Mouse (Mus musculus) MEL (cell line): Measurements from ENCODE around the gene Acot7. TPM values are rescaled to one million over a fixed set of nuclear protein-coding genes. Genes with fewer than 3 reads are reported as not detected.
A peak's percentile ranks its signal among the peaks of the same experiment; 100 is the strongest.

Experiments used
- DNase-seq: peaks from one replicate; pipeline ENCODE4 v3.0.0; 2011; ENCODE audit warnings: low read depth, low spot score
- H3K27ac ChIP-seq: 2 replicates; pipeline ENCODE4 v1.5.1; 2012; ENCODE audit warnings: low read depth, mild to moderate bottlenecking, control low read depth, low read length, moderate library complexity; ENCODE audit not compliant: control insufficient read depth
- H3K27me3 ChIP-seq, 2 experiments: fragments of 150-350 bp in 1 of 2; sonication (generic) in 1 of 2; 2 replicates each; pipeline ENCODE4 v1.6.1; 2012; ENCODE audit warnings: low read length in 2 of 2, mild to moderate bottlenecking in 2 of 2, improper control_type of control experiment in 1 of 2, moderate library complexity in 1 of 2; ENCODE audit not compliant: insufficient read depth in 2 of 2, control insufficient read depth in 1 of 2
- H3K36me3 ChIP-seq, 2 experiments: 2 replicates each; pipeline ENCODE4 v1.6.1; 2012 to 2014; ENCODE audit warnings: low read length in 2 of 2, improper control_type of control experiment in 1 of 2, inconsistent platforms in 1 of 2, mild to moderate bottlenecking in 1 of 2; ENCODE audit not compliant: insufficient read depth in 2 of 2, control insufficient read depth in 1 of 2
- H3K4me1 ChIP-seq, 2 experiments: fragments of 150-350 bp in 1 of 2; sonication (generic) in 1 of 2; 2 replicates each; pipeline ENCODE4 v1.6.1; 2012; ENCODE audit warnings: low read length in 2 of 2, improper control_type of control experiment in 1 of 2, mild to moderate bottlenecking in 1 of 2; ENCODE audit not compliant: insufficient read depth in 2 of 2, control insufficient read depth in 1 of 2
- H3K4me3 ChIP-seq, 2 experiments: fragments of 150-350 bp in 1 of 2; sonication (generic) in 1 of 2; 2 replicates each; pipeline ENCODE4 v1.5.1; 2012; ENCODE audit warnings: low read depth in 2 of 2, low read length in 2 of 2, mild to moderate bottlenecking in 2 of 2, moderate library complexity in 2 of 2, control low read depth in 1 of 2, improper control_type of control experiment in 1 of 2; ENCODE audit not compliant: control insufficient read depth in 1 of 2, insufficient read depth in 1 of 2
- H3K79me2 ChIP-seq: 2 replicates; pipeline ENCODE4 v1.6.1; 2012; ENCODE audit warnings: mild to moderate bottlenecking, low read length, moderate library complexity; ENCODE audit not compliant: control insufficient read depth, poor library complexity, insufficient read depth
- H3K9ac ChIP-seq: 2 replicates; pipeline ENCODE4 v1.6.1; 2012; ENCODE audit warnings: low read depth, mild to moderate bottlenecking, control low read depth, low read length, moderate library complexity; ENCODE audit not compliant: control insufficient read depth, poor library complexity, severe bottlenecking
- H3K9me3 ChIP-seq: fragments of 150-350 bp; sonication (generic); replicated peaks from 2 replicates; pipeline ENCODE4 v1.6.1; 2012; ENCODE audit warnings: mild to moderate bottlenecking, low read length, improper control_type of control experiment, moderate library complexity; ENCODE audit not compliant: insufficient read depth
- BHLHE40 ChIP-seq: IDR thresholded peaks from 2 replicates; pipeline ENCODE4 v1.6.1; 2012; ENCODE audit warnings: low read depth, mild to moderate bottlenecking, inconsistent platforms, low read length, improper control_type of control experiment, borderline replicate concordance
- CTCF ChIP-seq, 3 experiments: IDR thresholded peaks in 2 of 3; conservative IDR thresholded peaks in 1 of 3; 2 replicates each; pipeline ENCODE4 v1.5.1; 2011 to 2012; ENCODE audit warnings: low read length in 3 of 3, low read depth in 2 of 3, mild to moderate bottlenecking in 2 of 3, improper control_type of control experiment in 1 of 3, inconsistent platforms in 1 of 3, mixed read lengths in 1 of 3, moderate library complexity in 1 of 3; ENCODE audit not compliant: control insufficient read depth in 1 of 3, insufficient read depth in 1 of 3, poor library complexity in 1 of 3, severe bottlenecking in 1 of 3
- E2F4 ChIP-seq: IDR thresholded peaks from 2 replicates; pipeline ENCODE4 v1.6.1; 2011; ENCODE audit warnings: low read depth, low read length, improper control_type of control experiment, borderline replicate concordance
- EP300 ChIP-seq, 2 experiments: IDR thresholded peaks; 2 replicates each; pipeline ENCODE4 v1.6.1; 2011; ENCODE audit warnings: improper control_type of control experiment in 2 of 2, low read length in 2 of 2, low read depth in 1 of 2, mild to moderate bottlenecking in 1 of 2
- ETS1 ChIP-seq: IDR thresholded peaks from 2 replicates; pipeline ENCODE4 v1.6.1; 2012; ENCODE audit warnings: low read depth, mild to moderate bottlenecking, inconsistent platforms, low read length, improper control_type of control experiment, moderate library complexity
- GABPA ChIP-seq: IDR thresholded peaks from 2 replicates; pipeline ENCODE4 v1.6.1; 2012; ENCODE audit warnings: low read depth, mild to moderate bottlenecking, inconsistent platforms, low read length, improper control_type of control experiment, moderate library complexity
- GATA1 ChIP-seq: IDR thresholded peaks from 2 replicates; pipeline ENCODE4 v1.6.1; 2011; ENCODE audit warnings: low read depth, low read length, improper control_type of control experiment
- JUND ChIP-seq: IDR thresholded peaks from 2 replicates; pipeline ENCODE4 v1.6.1; 2011; ENCODE audit warnings: low read depth, mild to moderate bottlenecking, improper control_type of control experiment, low read length
- MAFK ChIP-seq: IDR thresholded peaks from 2 replicates; pipeline ENCODE4 v1.6.1; 2011; ENCODE audit warnings: low read depth, mild to moderate bottlenecking, low read length, improper control_type of control experiment, borderline replicate concordance
- MAX ChIP-seq: IDR thresholded peaks from 2 replicates; pipeline ENCODE4 v1.6.1; 2011; ENCODE audit warnings: low read length, improper control_type of control experiment
- MEF2A ChIP-seq: IDR thresholded peaks from 2 replicates; pipeline ENCODE4 v1.6.1; 2014; ENCODE audit warnings: low read depth, mild to moderate bottlenecking, inconsistent platforms, low read length, improper control_type of control experiment; ENCODE audit not compliant: poor library complexity, insufficient replicate concordance, severe bottlenecking; ENCODE audit errors: extremely low read depth
- MXI1 ChIP-seq: IDR thresholded peaks from 2 replicates; pipeline ENCODE4 v1.6.1; 2011; ENCODE audit warnings: mild to moderate bottlenecking, low read depth, low read length, improper control_type of control experiment
- NELFE ChIP-seq: IDR thresholded peaks from 2 replicates; pipeline ENCODE4 v1.6.1; 2011; ENCODE audit warnings: low read depth, low read length, improper control_type of control experiment
- NRF1 ChIP-seq: IDR thresholded peaks from 2 replicates; pipeline ENCODE4 v1.6.1; 2014; ENCODE audit warnings: low read depth, mild to moderate bottlenecking, inconsistent platforms, low read length, improper control_type of control experiment, moderate library complexity; ENCODE audit not compliant: poor library complexity, insufficient read depth, severe bottlenecking
- POLR2AphosphoS2 ChIP-seq: IDR thresholded peaks from 2 replicates; pipeline ENCODE4 v1.6.1; 2011; ENCODE audit warnings: low read length, improper control_type of control experiment
- RAD21 ChIP-seq: IDR thresholded peaks from 2 replicates; pipeline ENCODE4 v1.6.1; 2011; ENCODE audit warnings: mild to moderate bottlenecking, low read depth, low read length, improper control_type of control experiment
- RCOR1 ChIP-seq: IDR thresholded peaks from 2 replicates; pipeline ENCODE4 v1.6.1; 2012; ENCODE audit warnings: low read depth, mild to moderate bottlenecking, inconsistent platforms, low read length, improper control_type of control experiment
- SMC3 ChIP-seq: IDR thresholded peaks from 2 replicates; pipeline ENCODE4 v1.6.1; 2011; ENCODE audit warnings: low read depth, low read length, improper control_type of control experiment
- TBP ChIP-seq: IDR thresholded peaks from 2 replicates; pipeline ENCODE4 v1.8.0; 2011; ENCODE audit warnings: low read depth, low read length, improper control_type of control experiment
- TCF12 ChIP-seq: IDR thresholded peaks from 2 replicates; pipeline ENCODE4 v1.6.1; 2014; ENCODE audit warnings: low read depth, mild to moderate bottlenecking, inconsistent platforms, low read length, improper control_type of control experiment, moderate library complexity
- UBTF ChIP-seq: IDR thresholded peaks from 2 replicates; pipeline ENCODE4 v1.6.1; 2012; ENCODE audit warnings: low read depth, mild to moderate bottlenecking, inconsistent platforms, low read length, improper control_type of control experiment, moderate library complexity, borderline replicate concordance; ENCODE audit not compliant: insufficient read depth
- ZKSCAN1 ChIP-seq: IDR thresholded peaks from 2 replicates; pipeline ENCODE4 v1.6.1; 2012; ENCODE audit warnings: low read depth, mild to moderate bottlenecking, inconsistent platforms, low read length, improper control_type of control experiment, moderate library complexity
- ZMIZ1 ChIP-seq: IDR thresholded peaks from 2 replicates; pipeline ENCODE4 v1.6.1; 2012; ENCODE audit warnings: low read depth, mild to moderate bottlenecking, inconsistent platforms, low read length, improper control_type of control experiment, moderate library complexity
- ZNF384 ChIP-seq: IDR thresholded peaks from 2 replicates; pipeline ENCODE4 v1.6.1; 2012; ENCODE audit warnings: low read depth, mild to moderate bottlenecking, inconsistent platforms, low read length, improper control_type of control experiment
- polyA plus RNA-seq, 2 experiments: library from polyadenylated mRNA; stranded (reverse) in 1 of 2; unstranded in 1 of 2; fragments of >175 nt in 1 of 2; fragments of >200 nt in 1 of 2; gene quantifications; 2 replicates each; pipeline versions ENCODE4 v1.2.1 to v1.2.4; 2012; ENCODE audit warnings: low replicate concordance in 2 of 2, low read depth in 1 of 2; ENCODE audit not compliant: insufficient read length in 2 of 2, insufficient read depth in 1 of 2, missing spikeins in 1 of 2
- total RNA-seq: library from RNA; depleted of rRNA; stranded (reverse); fragments of 300-350 nt; gene quantifications from 2 replicates; pipeline ENCODE4 v1.2.3, GENCODE M21; 2012

The Acot7 gene
- total and polyA plus RNA-seq, 3 experiments = 92.7 to 127 TPM; not detected in 1

DNA sequence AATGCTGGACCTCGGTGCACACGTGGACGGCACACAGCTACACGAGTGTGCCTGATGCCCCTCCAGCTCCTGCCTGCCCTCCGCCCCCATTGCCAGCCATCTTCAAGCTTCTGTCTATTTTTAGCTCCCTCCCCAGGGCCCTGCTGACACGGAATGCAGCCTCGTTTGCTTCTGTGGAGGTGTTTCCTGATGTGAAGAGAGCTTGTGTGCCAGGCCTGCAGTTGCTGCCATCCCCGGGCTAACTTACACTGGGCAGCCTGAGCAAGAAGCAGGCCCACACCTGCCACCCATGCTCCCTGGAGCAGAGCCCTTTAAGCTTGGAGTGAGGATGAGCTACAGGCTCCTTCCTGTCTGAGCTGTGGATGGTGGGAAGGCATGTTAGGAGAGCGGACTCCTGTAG lies 84.3 kb downstream of the Acot7 start:
- Histone ChIP-seq H3K36me3 (no peaks in the 10 kb centered on the region), H3K4me1 (no peaks in the 10 kb centered on the region; a peak in 1 of 4 replicates), H3K9me3 (no peaks in the 10 kb centered on the region), H3K4me3 (no peak overlapping the region), H3K27me3 (no peaks in the 10 kb centered on the region)
- TF ChIP-seq TCF12 (no peak), ZMIZ1 (no peak), MAFK (no peak), E2F4 (no peak), BHLHE40 (no peak), TBP (no peak), EP300 (IDR thresholded peaks at IDR 0.05; ENCODE audit: low read depth in 1 of 2, low read length in 2 of 2) (no peak), RAD21 (no peak), ETS1 (no peak), POLR2AphosphoS2 (no peak), NRF1 (no peak), NELFE (no peak), GABPA (no peak), MAX (no peak), SMC3 (no peak), ZKSCAN1 (no peak), UBTF (no peak), CTCF (IDR thresholded peaks at IDR 0.05 in 2 of 3, conservative IDR thresholded peaks at IDR 0.05 in 1 of 3; ENCODE audit: control insufficient read depth in 1 of 3, insufficient read depth in 1 of 3, low read depth in 2 of 3, low read length in 3 of 3, poor library complexity in 1 of 3, severe bottlenecking in 1 of 3) (no peak)
- TF ChIP-seq, all 39 proteins: peak for 0
- DNase-seq = no peak
- H3K79me2 ChIP-seq = no peaks in the 10 kb centered on the region
- no peak overlapping the region for H3K27ac ChIP-seq
- H3K9ac ChIP-seq = no peak overlapping the region

DNA sequence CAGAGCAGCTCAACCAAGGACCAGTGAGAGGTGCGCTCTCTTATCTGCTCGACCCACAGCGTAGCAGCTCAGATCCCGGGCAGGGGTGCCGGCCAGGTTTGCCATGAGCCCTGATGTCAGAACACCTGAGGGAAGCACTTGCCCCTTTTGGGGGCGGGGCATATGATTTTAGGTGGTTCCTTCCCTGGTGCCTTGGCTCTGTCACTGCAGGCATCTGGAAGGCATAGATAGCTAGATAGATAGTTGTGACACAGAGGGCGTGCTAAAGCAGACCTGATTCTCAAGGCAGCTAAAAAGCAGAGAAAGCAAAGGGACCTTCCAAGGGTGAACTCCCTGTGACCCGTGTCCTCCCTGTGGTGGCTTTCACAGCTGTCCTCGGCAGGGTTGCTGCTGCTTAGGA lies 85.2 kb downstream of the Acot7 start:
- DNase-seq = peak; percentile 23
- H3K4me1 ChIP-seq = no peaks in the 10 kb centered on the region
- H3K79me2 ChIP-seq = no peaks in the 10 kb centered on the region
- no peaks in the 10 kb centered on the region for H3K36me3 ChIP-seq
- H3K27ac ChIP-seq = no peak overlapping the region
- TF ChIP-seq MEF2A = no peak
- no peak for TF ChIP-seq MAX
- TF ChIP-seq ETS1 = no peak
- no peak for TF ChIP-seq RAD21
- TF ChIP-seq RCOR1 = no peak
- TF ChIP-seq ZNF384 = no peak
- no peak for TF ChIP-seq JUND
- TF ChIP-seq GATA1 = no peak
- TF ChIP-seq GABPA = no peak
- no peak for TF ChIP-seq MAFK
- TF ChIP-seq MXI1 = no peak
- no peak for TF ChIP-seq UBTF
- no peak overlapping the region for H3K4me3 ChIP-seq
- no peaks in the 10 kb centered on the region for H3K9me3 ChIP-seq
- H3K27me3 ChIP-seq = no peaks in the 10 kb centered on the region
- H3K9ac ChIP-seq = no peak overlapping the region
